Mouse (Mus musculus) ES-E14 (cell line): ENCODE data around the gene Olfr1414. TPM values are rescaled to one million over a fixed set of nuclear protein-coding genes. Genes with fewer than 3 reads are reported as not detected.

Experiments
- DNase-seq: peaks from one replicate; pipeline ENCODE4 v3.0.0-alpha.2; 2013; ENCODE audit warnings: low read depth, low spot score
- H3K27ac ChIP-seq: 2 replicates; pipeline ENCODE4 v1.5.1; 2012; ENCODE audit warnings: low read depth, mild to moderate bottlenecking, low read length, moderate library complexity, mixed read lengths; ENCODE audit not compliant: poor library complexity, insufficient read depth, severe bottlenecking
- H3K36me3 ChIP-seq: 2 replicates; pipeline ENCODE4 v1.6.1; 2012; ENCODE audit warnings: mild to moderate bottlenecking, low read length, moderate library complexity, mixed read lengths; ENCODE audit not compliant: control insufficient read depth, poor library complexity, insufficient read depth, severe bottlenecking
- H3K4me1 ChIP-seq, 2 experiments: fragments of 150-350 bp in 1 of 2; sonication (generic) in 1 of 2; 2 replicates each; pipeline ENCODE4 v1.6.1; 2012; ENCODE audit warnings: low read length in 2 of 2, mild to moderate bottlenecking in 1 of 2, mixed read lengths in 1 of 2; ENCODE audit not compliant: control insufficient read depth in 2 of 2, insufficient read depth in 2 of 2, poor library complexity in 1 of 2
- H3K4me3 ChIP-seq, 2 experiments: fragments of 150-350 bp in 1 of 2; sonication (generic) in 1 of 2; 2 replicates each; pipeline ENCODE4 v1.5.1; 2012; ENCODE audit warnings: low read length in 2 of 2, low read depth in 1 of 2, mild to moderate bottlenecking in 1 of 2, mixed read lengths in 1 of 2; ENCODE audit not compliant: insufficient read depth in 1 of 2, poor library complexity in 1 of 2, severe bottlenecking in 1 of 2
- H3K9ac ChIP-seq: 2 replicates; pipeline ENCODE4 v1.6.1; 2012; ENCODE audit warnings: low read depth, mild to moderate bottlenecking, low read length, mixed read lengths; ENCODE audit not compliant: poor library complexity, insufficient read depth, severe bottlenecking
- H3K9me3 ChIP-seq: fragments of 150-350 bp; sonication (generic); 2 replicates; pipeline ENCODE4 v1.6.1; 2012; ENCODE audit warnings: low read depth, mild to moderate bottlenecking, low read length; ENCODE audit not compliant: control insufficient read depth, insufficient read depth
- CHD2 ChIP-seq: IDR thresholded peaks from 2 replicates; pipeline ENCODE4 v1.6.1; 2014; ENCODE audit warnings: mild to moderate bottlenecking, low read depth, low read length, inconsistent platforms
- HCFC1 ChIP-seq: IDR thresholded peaks from 2 replicates; pipeline ENCODE4 v1.6.1; 2012; ENCODE audit warnings: low read length, inconsistent platforms, borderline replicate concordance; ENCODE audit not compliant: insufficient read depth
- MAFK ChIP-seq: IDR thresholded peaks from 2 replicates; pipeline ENCODE4 v1.6.1; 2014; ENCODE audit warnings: mild to moderate bottlenecking, low read depth, low read length, inconsistent platforms; ENCODE audit not compliant: insufficient read depth
- ZC3H11A ChIP-seq: IDR thresholded peaks from 2 replicates; pipeline ENCODE4 v1.6.1; 2012; ENCODE audit warnings: low read depth, mild to moderate bottlenecking, inconsistent platforms, low read length, borderline replicate concordance
- ZNF384 ChIP-seq: IDR thresholded peaks from 2 replicates; pipeline ENCODE4 v1.6.1; 2012; ENCODE audit warnings: low read depth, low read length, inconsistent platforms
- in situ Hi-C, 2 experiments: fragments of 600-800 bp; cut with MboI; formaldehyde crosslinking; loops; one replicate each; pipeline ENCODE4 v1.15.1; 2025; ENCODE audit warnings: low sequenced_read_pairs in 2 of 2, inconsistent platforms in 1 of 2; ENCODE audit not compliant: unreplicated experiment in 2 of 2
- total RNA-seq: library from RNA; depleted of rRNA; stranded (reverse); fragments of 300-350 nt; gene quantifications from 2 replicates; pipeline ENCODE4 v1.2.3, GENCODE M21; 2012; rRNA removed

Olfr1414 gene
- not detected in 2 replicates for total RNA-seq

- H3K9me3 ChIP-seq = no peaks in the 10 kb centered on the region
- H3K36me3 ChIP-seq = no peaks in the 10 kb centered on the region
- no peak for TF ChIP-seq MAFK
- TF ChIP-seq ZC3H11A = no peak
- TF ChIP-seq ZNF384 = no peak
- TF ChIP-seq CHD2 = no peak
- no peak for TF ChIP-seq HCFC1
- in situ Hi-C loops = no loop called here
- H3K4me1 ChIP-seq = peaks cover 0 to 2% of the 10 kb centered on the region in 2 experiments; a peak in 1 of 4 replicates
- no peak for DNase-seq
- no peak within 1 kb of the TSS for H3K27ac ChIP-seq
- H3K4me3 ChIP-seq = no peak within 1 kb of the TSS
- H3K9ac ChIP-seq = no peak within 1 kb of the TSS
These were observed at the start of gene Olfr1414 for GRCm38 (mm10) chr1:92518561-92518960. TSS of gene Olfr1414 (minus strand) at chr1:92518661.

GRCm38 (mm10) chr1:92545929-92546328, 27.5 kb upstream of the Olfr1414 start:
- no peaks in the 10 kb centered on the region for H3K4me1 ChIP-seq
- in situ Hi-C loops = no loop called here

GRCm38 (mm10) chr1:92539071-92539470, 20.6 kb upstream of the Olfr1414 start:
- Histone ChIP-seq H3K9me3 (no peaks in the 10 kb centered on the region), H3K4me3 (no peak overlapping the region), H3K9ac (no peak overlapping the region), H3K36me3 (no peaks in the 10 kb centered on the region), H3K27ac (no peak overlapping the region), H3K4me1 (no peaks in the 10 kb centered on the region)
- no peak for TF ChIP-seq ZNF384
- no peak for TF ChIP-seq CHD2
- no peak for TF ChIP-seq ZC3H11A
- TF ChIP-seq MAFK = no peak
- no peak for TF ChIP-seq HCFC1
- in situ Hi-C loops = no loop called here
- DNase-seq = no peak

More at GRCm38 (mm10) chr1:92545929-92546328, 27.5 kb upstream of the Olfr1414 start:
- H3K9ac ChIP-seq = no peak overlapping the region
- no peak overlapping the region for H3K4me3 ChIP-seq
- H3K36me3 ChIP-seq = no peaks in the 10 kb centered on the region
- no peaks in the 10 kb centered on the region for H3K9me3 ChIP-seq
- TF ChIP-seq HCFC1 (no peak), ZC3H11A (no peak), MAFK (no peak), CHD2 (no peak), ZNF384 (no peak)
- DNase-seq = no peak
- H3K27ac ChIP-seq = 0 out of 2 replicates have a peak overlapping the region, but pooled peaks have one; percentile 22

GRCm38 (mm10) chr1:92536972-92537371, 18.5 kb upstream of the Olfr1414 start:
- no peaks in the 10 kb centered on the region for H3K36me3 ChIP-seq
- H3K4me1 ChIP-seq = no peaks in the 10 kb centered on the region
- no peak overlapping the region for H3K4me3 ChIP-seq
- no peaks in the 10 kb centered on the region for H3K9me3 ChIP-seq
- H3K27ac ChIP-seq = no peak overlapping the region
- TF ChIP-seq CHD2 (no peak), ZNF384 (no peak), HCFC1 (no peak)
- no peak overlapping the region for H3K9ac ChIP-seq
- in situ Hi-C loops = no loop called here
- DNase-seq = no peak

- H3K9ac ChIP-seq = no peak overlapping the region
- TF ChIP-seq CHD2 = no peak
- H3K9me3 ChIP-seq = no peaks in the 10 kb centered on the region
- in situ Hi-C loops = no loop called here
- peaks cover 0 to 2% of the 10 kb centered on the region in 2 experiments; a peak in 1 of 4 replicates for H3K4me1 ChIP-seq
- no peak for DNase-seq
- H3K27ac ChIP-seq = no peak overlapping the region
- H3K4me3 ChIP-seq = no peak overlapping the region
- H3K36me3 ChIP-seq = no peaks in the 10 kb centered on the region
These were observed 5.3 kb upstream of the Olfr1414 start for GRCm38 (mm10) chr1:92523764-92524163.
